Mouse (Mus musculus) limb, embryonic 12.5 days (tissue): Measurements from ENCODE around the gene Arhgap15. TPM values are rescaled to one million over a fixed set of nuclear protein-coding genes. Genes with fewer than 3 reads are reported as not detected.

Source experiments
- ATAC-seq: fragments of 200-750 bp; cut with Nextera tagmentation; 2 replicates; pipeline ENCODE4 v1.8.0; 2017; ENCODE audit warnings: low read depth, moderate TSS enrichment; ENCODE audit not compliant: insufficient number of reproducible peaks, insufficient read depth, low FRiP score, low TSS enrichment
- H3K27ac ChIP-seq: fragments of 300-500 bp; sonication (generic); 2 replicates; pipeline ENCODE4 v1.5.1; 2016; ENCODE audit warnings: mild to moderate bottlenecking, moderate library complexity
- H3K27me3 ChIP-seq: fragments of 300-500 bp; sonication (generic); 2 replicates; pipeline ENCODE4 v1.6.1; 2016; ENCODE audit warnings: mild to moderate bottlenecking, moderate library complexity
- H3K36me3 ChIP-seq: fragments of 300-500 bp; sonication (generic); 2 replicates; pipeline ENCODE4 v1.6.1; 2016; ENCODE audit warnings: mild to moderate bottlenecking, moderate library complexity
- H3K4me1 ChIP-seq: fragments of 300-500 bp; sonication (generic); replicated peaks from 2 replicates; pipeline ENCODE4 v1.6.1; 2016
- H3K4me2 ChIP-seq: fragments of 300-500 bp; sonication (generic); 2 replicates; pipeline ENCODE4 v1.6.1; 2016; ENCODE audit warnings: mild to moderate bottlenecking, moderate library complexity
- H3K4me3 ChIP-seq: fragments of 300-500 bp; sonication (generic); replicated peaks from 2 replicates; pipeline ENCODE4 v1.5.1; 2016; ENCODE audit warnings: mild to moderate bottlenecking
- H3K9ac ChIP-seq: fragments of 300-500 bp; sonication (generic); replicated peaks from 2 replicates; pipeline ENCODE4 v1.6.1; 2016; ENCODE audit warnings: mild to moderate bottlenecking, moderate library complexity
- H3K9me3 ChIP-seq: fragments of 300-500 bp; sonication (generic); 2 replicates; pipeline ENCODE4 v1.6.1; 2016; ENCODE audit warnings: mild to moderate bottlenecking, moderate library complexity
- WGBS: fragments of 180-500 bp; shearing (Covaris S2); methylation state at CpG from one replicate; pipeline ENCODE4 v1.1.7; 2016; 5-methylcytosine and 5-hydroxymethylcytosine counted together
- polyA plus RNA-seq: library from polyadenylated mRNA; unstranded; fragments of >200 nt; fragmentation: Nextera tagmentation; extraction: Ambion mirVana; gene quantifications from 2 replicates; pipeline ENCODE4 v1.2.1, GENCODE M21; 2016

Gene Arhgap15
- polyA plus RNA-seq, 1 experiment from 2014 or later = 0.51 TPM

GRCm38 (mm10) chr2:43739190-43739818 lies 9.3 kb upstream of the Arhgap15 start:
- H3K4me1 ChIP-seq = no peaks in the 10 kb centered on the region
- H3K9me3 ChIP-seq = no peaks in the 10 kb centered on the region
- no peaks in the 10 kb centered on the region for H3K36me3 ChIP-seq
- ATAC-seq = no peak
- H3K4me2 ChIP-seq = no peak overlapping the region
- no peak overlapping the region for H3K9ac ChIP-seq
- no peaks in the 10 kb centered on the region for H3K27me3 ChIP-seq
- WGBS = 81% methylated on average over 9 of the region's 9 CpGs
- no peak overlapping the region for H3K4me3 ChIP-seq
- H3K27ac ChIP-seq = no peak overlapping the region

GRCm38 (mm10) chr2:43749321-43749720 lies 697 bp downstream of the Arhgap15 start:
- no peak overlapping the region for H3K4me2 ChIP-seq
- no peak overlapping the region for H3K9ac ChIP-seq
- H3K9me3 ChIP-seq = no peaks in the 10 kb centered on the region
- no peak overlapping the region for H3K4me3 ChIP-seq
- WGBS = 83% methylated on average over 3 of the region's 3 CpGs
- no peaks in the 10 kb centered on the region for H3K4me1 ChIP-seq
- no peaks in the 10 kb centered on the region for H3K36me3 ChIP-seq
- H3K27ac ChIP-seq = no peak overlapping the region
- no peaks in the 10 kb centered on the region for H3K27me3 ChIP-seq
- no peak for ATAC-seq

- no peak for ATAC-seq
- Histone ChIP-seq H3K36me3 (no peaks in the 10 kb centered on the region), H3K9me3 (no peaks in the 10 kb centered on the region), H3K27me3 (no peaks in the 10 kb centered on the region), H3K9ac (no peak overlapping the region), H3K4me2 (no peak overlapping the region), H3K4me1 (no peaks in the 10 kb centered on the region), H3K27ac (no peak overlapping the region), H3K4me3 (no peak overlapping the region)
- 91% methylated on average over 3 of the region's 3 CpGs for WGBS
Observed at GRCm38 (mm10) chr2:43755899-43756298, 7.3 kb downstream of the Arhgap15 start.

GRCm38 (mm10) chr2:43756626-43757025 lies 8.0 kb downstream of the Arhgap15 start:
- Histone ChIP-seq H3K9me3 (no peaks in the 10 kb centered on the region), H3K4me3 (no peak overlapping the region), H3K4me1 (no peaks in the 10 kb centered on the region), H3K27ac (no peak overlapping the region), H3K36me3 (no peaks in the 10 kb centered on the region), H3K4me2 (no peak overlapping the region), H3K27me3 (no peaks in the 10 kb centered on the region), H3K9ac (no peak overlapping the region)
- WGBS = 71% methylated on average over 2 of the region's 2 CpGs
- ATAC-seq = no peak

GRCm38 (mm10) chr2:43761735-43762134 lies 13.1 kb downstream of the Arhgap15 start:
- no peaks in the 10 kb centered on the region for H3K27me3 ChIP-seq
- no peaks in the 10 kb centered on the region for H3K9me3 ChIP-seq
- H3K27ac ChIP-seq = no peak overlapping the region
- H3K36me3 ChIP-seq = no peaks in the 10 kb centered on the region
- no peaks in the 10 kb centered on the region for H3K4me1 ChIP-seq
- ATAC-seq = no peak
- no peak overlapping the region for H3K9ac ChIP-seq
- no peak overlapping the region for H3K4me3 ChIP-seq
- H3K4me2 ChIP-seq = no peak overlapping the region
- 95% methylated on average over 3 of the region's 3 CpGs for WGBS

GRCm38 (mm10) chr2:43763279-43763678 lies 14.7 kb downstream of the Arhgap15 start:
- H3K27me3 ChIP-seq = no peaks in the 10 kb centered on the region
- no peak overlapping the region for H3K9ac ChIP-seq
- WGBS = 71% methylated on average over 5 of the region's 5 CpGs
- H3K27ac ChIP-seq = no peak overlapping the region
- H3K9me3 ChIP-seq = no peaks in the 10 kb centered on the region
- H3K36me3 ChIP-seq = no peaks in the 10 kb centered on the region
- H3K4me2 ChIP-seq = no peak overlapping the region
- H3K4me3 ChIP-seq = no peak overlapping the region
- no peaks in the 10 kb centered on the region for H3K4me1 ChIP-seq
- no peak for ATAC-seq

- WGBS = 54% methylated on average over 1 of the region's 1 CpGs
- Histone ChIP-seq H3K27ac (no peak overlapping the region), H3K9ac (no peak overlapping the region), H3K9me3 (no peaks in the 10 kb centered on the region), H3K36me3 (no peaks in the 10 kb centered on the region), H3K4me1 (no peaks in the 10 kb centered on the region), H3K4me3 (no peak overlapping the region), H3K4me2 (no peak overlapping the region), H3K27me3 (no peaks in the 10 kb centered on the region)
- ATAC-seq = no peak
Observed at GRCm38 (mm10) chr2:43764456-43764855, 15.8 kb downstream of the Arhgap15 start.

- Histone ChIP-seq H3K27me3 (no peaks in the 10 kb centered on the region), H3K36me3 (no peaks in the 10 kb centered on the region), H3K27ac (no peak overlapping the region), H3K9ac (no peak overlapping the region), H3K9me3 (no peaks in the 10 kb centered on the region), H3K4me1 (no peaks in the 10 kb centered on the region), H3K4me3 (no peak overlapping the region), H3K4me2 (no peak overlapping the region)
- 87% methylated on average over 3 of the region's 3 CpGs for WGBS
- no peak for ATAC-seq
Observed at GRCm38 (mm10) chr2:43766200-43766599, 17.6 kb downstream of the Arhgap15 start.

GRCm38 (mm10) chr2:43769850-43770570 lies 21.4 kb downstream of the Arhgap15 start:
- H3K4me1 ChIP-seq = no peaks in the 10 kb centered on the region
- H3K4me3 ChIP-seq = no peak overlapping the region
- no peak overlapping the region for H3K4me2 ChIP-seq
- H3K9me3 ChIP-seq = no peaks in the 10 kb centered on the region
- no peaks in the 10 kb centered on the region for H3K27me3 ChIP-seq
- no peak for ATAC-seq
- H3K36me3 ChIP-seq = no peaks in the 10 kb centered on the region
- no peak overlapping the region for H3K27ac ChIP-seq
- no peak overlapping the region for H3K9ac ChIP-seq
- 93% methylated on average over 2 of the region's 2 CpGs for WGBS

GRCm38 (mm10) chr2:43772640-43773039 lies 24.0 kb downstream of the Arhgap15 start:
- 77% methylated on average over 5 of the region's 5 CpGs for WGBS
- Histone ChIP-seq H3K9ac (no peak overlapping the region), H3K27me3 (no peaks in the 10 kb centered on the region), H3K27ac (no peak overlapping the region), H3K4me3 (no peak overlapping the region), H3K4me2 (no peak overlapping the region), H3K4me1 (no peaks in the 10 kb centered on the region), H3K9me3 (no peaks in the 10 kb centered on the region), H3K36me3 (no peaks in the 10 kb centered on the region)
- no peak for ATAC-seq

GRCm38 (mm10) chr2:43782157-43782556 lies 33.5 kb downstream of the Arhgap15 start:
- Histone ChIP-seq H3K27ac (no peak overlapping the region), H3K9me3 (no peaks in the 10 kb centered on the region), H3K4me2 (no peak overlapping the region), H3K9ac (no peak overlapping the region), H3K36me3 (no peaks in the 10 kb centered on the region), H3K4me1 (no peaks in the 10 kb centered on the region), H3K27me3 (peaks cover 21% of the 10 kb centered on the region), H3K4me3 (no peak overlapping the region)
- 18% methylated on average over 3 of the region's 3 CpGs for WGBS
- ATAC-seq = no peak
